Mouse (Mus musculus) MEL (cell line): ENCODE data around the gene Thbs4.

Source experiments
- GATA1 ChIP-seq: IDR thresholded peaks from 2 replicates; pipeline ENCODE4 v1.6.1; 2011; ENCODE audit warnings: low read depth, low read length, improper control_type of control experiment
- NELFE ChIP-seq: IDR thresholded peaks from 2 replicates; pipeline ENCODE4 v1.6.1; 2011; ENCODE audit warnings: low read depth, low read length, improper control_type of control experiment

DNA sequence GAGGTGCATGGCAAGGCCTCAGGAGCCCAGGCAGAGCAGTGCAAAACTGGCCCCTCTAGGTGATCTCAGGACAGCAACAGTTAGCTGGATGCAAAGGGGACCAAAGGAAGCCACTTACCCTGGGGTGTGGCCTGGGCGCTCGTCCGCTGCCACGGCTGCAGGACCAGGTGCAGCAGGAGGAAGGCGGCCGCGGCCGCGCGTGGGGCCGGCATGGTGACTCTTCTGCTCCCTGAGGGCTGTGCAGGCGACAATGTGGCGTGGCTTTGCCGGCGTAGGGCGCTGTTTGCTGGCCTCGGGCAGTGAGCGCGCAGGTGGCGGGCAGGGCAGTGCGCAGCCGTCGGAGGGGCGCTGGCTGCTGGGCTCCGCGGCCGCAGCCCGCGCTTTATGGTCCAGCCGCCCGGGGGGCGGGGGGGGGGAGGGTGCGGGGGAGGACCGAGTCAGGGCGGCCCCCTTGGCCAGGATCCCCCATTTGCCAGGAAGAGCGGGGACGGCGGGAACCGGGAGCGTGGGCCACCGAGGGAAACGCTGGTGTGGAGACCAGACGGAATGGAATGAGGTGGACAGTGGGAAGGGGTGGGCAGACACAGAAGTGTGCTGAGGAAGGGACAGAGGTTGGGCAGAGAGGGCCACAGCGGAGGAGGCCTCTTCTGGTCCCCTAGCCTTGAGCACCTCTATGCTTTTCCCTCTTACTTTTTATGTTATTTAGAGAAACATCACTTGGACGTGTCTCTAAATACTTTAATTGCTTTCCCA lies at the start of gene Thbs4:
- TF ChIP-seq GATA1, result no peak
- TF ChIP-seq NELFE, result no peak
